Mouse (Mus musculus) kidney, adult 2 months (tissue): ENCODE results near the gene Rcor2.

Source experiments
- CTCF ChIP-seq: fragments of 200-500 bp; conservative IDR thresholded peaks from 2 replicates; pipeline ENCODE4 v1.5.1; 2011; ENCODE audit warnings: low read depth, mild to moderate bottlenecking, control low read depth, low read length, moderate library complexity, mixed read lengths; ENCODE audit not compliant: insufficient read depth, insufficient read length
- POLR2A ChIP-seq: fragments of 200-500 bp; IDR thresholded peaks from one replicate; pipeline ENCODE4 v1.6.1; 2011; ENCODE audit warnings: low read depth, low read length, control low read depth

- TF ChIP-seq POLR2A = no peak
- no peak for TF ChIP-seq CTCF
Measured at GRCm38 (mm10) chr19:7265478-7266191, 1.5 kb upstream of the Rcor2 start.
